Mouse (Mus musculus): ENCODE results near the gene Otud7b.

- TF ChIP-seq CTCF (IDR thresholded peaks at IDR 0.05; ENCODE audit: low read depth) (no peak), EP300 (optimal IDR thresholded peaks at IDR 0.05) (no peak)
These were observed 8.9 kb downstream of the Otud7b start for GRCm38 (mm10) chr3:96113251-96113650.
